Mouse (Mus musculus) liver, postnatal 0 days (tissue): Measurements from ENCODE around the gene E2f4.

Experiments
- CTCF ChIP-seq: sonication (generic); IDR thresholded peaks from 2 replicates; pipeline ENCODE4 v1.5.1; 2016; ENCODE audit warnings: antibody characterized with exemption, low read depth
- EP300 ChIP-seq: IDR thresholded peaks from 2 replicates; pipeline ENCODE4 v1.6.1; 2016; ENCODE audit warnings: antibody characterized with exemption, low read depth, mild to moderate bottlenecking

DNA sequence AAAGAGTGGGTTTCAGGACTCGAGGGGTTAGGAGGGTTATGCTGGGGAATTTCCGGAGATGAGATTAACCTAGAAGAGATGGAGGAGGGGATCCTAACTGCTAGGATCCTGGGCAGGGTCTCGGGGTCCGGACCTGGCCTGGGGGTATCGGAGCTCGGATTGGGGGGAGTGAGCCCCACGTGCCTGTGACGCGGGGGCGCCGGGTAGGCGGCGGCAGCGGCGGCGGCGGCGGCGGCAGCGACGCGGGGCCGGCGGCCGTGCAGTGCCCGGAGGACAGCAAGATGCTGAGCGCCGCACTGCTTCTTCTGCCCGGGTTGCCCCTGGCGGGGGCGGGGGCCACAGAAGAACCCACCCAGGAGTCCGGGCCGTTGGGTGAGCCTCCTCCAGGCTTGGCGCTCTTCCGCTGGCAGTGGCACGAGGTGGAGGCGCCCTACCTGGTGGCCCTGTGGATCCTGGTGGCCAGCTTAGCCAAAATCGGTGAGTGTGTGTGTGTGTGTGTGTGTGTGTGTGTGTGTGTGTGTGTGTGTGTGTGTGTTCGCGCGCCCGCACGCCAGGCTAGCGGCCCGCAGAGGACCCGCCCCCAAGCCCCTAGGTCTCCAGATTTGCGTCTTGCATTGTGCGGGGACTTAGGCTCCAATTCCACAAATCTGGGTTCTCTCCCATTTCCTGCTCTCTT lies 51.8 kb downstream of the E2f4 start:
- TF ChIP-seq CTCF = no peak
- TF ChIP-seq EP300 = no peak
